Mouse (Mus musculus): ENCODE data around the gene Galnt16.

GRCm38 (mm10) chr12:80517977-80518376 is at the start of gene Galnt16:
- TF ChIP-seq CTCF (IDR thresholded peaks at IDR 0.05) (no peak), POLR2A (IDR thresholded peaks at IDR 0.05; ENCODE audit: insufficient read depth, low read depth, low read length) (no peak), EP300 (IDR thresholded peaks at IDR 0.05; ENCODE audit: insufficient read depth, low read depth, low read length) (no peak)

All from heart, adult 2 months (tissue).